Mouse (Mus musculus): ENCODE results near the gene Gm2000. TPM values are rescaled to one million over a fixed set of nuclear protein-coding genes. Genes with fewer than 3 reads are reported as not detected.
"Not testable (repeated sequence)": the region's sequence is repeated elsewhere in the genome, so short reads cannot be mapped to it uniquely, and the experiment has no call there.

Gene Gm2000
- 1,036 and 1,057 TPM in 2 replicates for polyA plus RNA-seq (2015; fragmentation: Nextera tagmentation; extraction: Ambion mirVana)

DNA sequence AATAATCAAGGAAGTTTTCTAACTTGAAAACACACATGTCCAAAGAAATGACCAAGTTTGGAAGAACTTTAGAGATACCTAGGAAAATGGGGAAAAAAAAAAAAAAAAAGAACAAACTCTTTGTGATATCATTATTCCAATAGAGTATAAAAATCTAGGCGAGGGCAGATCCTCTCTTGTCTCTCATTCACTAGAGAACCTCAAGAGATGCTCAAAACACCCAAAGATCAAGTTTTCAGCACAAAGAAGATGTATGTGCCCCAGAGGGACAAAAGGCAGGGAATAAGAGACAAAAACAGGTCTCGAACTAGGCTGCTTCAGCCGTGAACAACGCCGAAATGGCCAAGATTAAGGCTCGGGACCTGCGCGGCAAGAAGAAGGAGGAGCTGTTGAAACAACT lies at the start of gene Gm2000:
Gm2000 (plus strand) TSS at position 301 of the 400 bp plus-strand sequence.
- no peak for DNase-seq (ENCODE audit: low spot score)

DNA sequence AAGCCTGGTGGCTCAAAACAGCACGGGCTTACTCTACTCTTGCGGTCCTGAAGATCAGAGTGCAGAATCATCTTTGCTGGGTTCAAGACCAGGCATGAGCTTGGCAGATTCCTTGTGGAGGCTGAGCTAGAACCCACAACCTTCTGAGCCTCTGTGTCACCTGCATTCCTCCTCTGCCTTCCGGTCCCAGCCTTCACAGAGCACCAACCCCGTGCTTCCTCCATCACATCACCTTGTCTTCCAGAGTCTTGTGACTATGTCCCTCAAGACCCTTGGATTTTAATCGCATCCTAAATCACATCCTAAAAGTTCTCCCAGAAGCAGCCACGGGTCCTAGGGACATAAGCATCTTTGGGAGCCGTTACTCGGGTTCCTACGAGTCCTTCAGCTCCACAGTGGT lies 42.7 kb upstream of the Gm2000 start:
- no peak for DNase-seq (ENCODE audit: low spot score)

DNA sequence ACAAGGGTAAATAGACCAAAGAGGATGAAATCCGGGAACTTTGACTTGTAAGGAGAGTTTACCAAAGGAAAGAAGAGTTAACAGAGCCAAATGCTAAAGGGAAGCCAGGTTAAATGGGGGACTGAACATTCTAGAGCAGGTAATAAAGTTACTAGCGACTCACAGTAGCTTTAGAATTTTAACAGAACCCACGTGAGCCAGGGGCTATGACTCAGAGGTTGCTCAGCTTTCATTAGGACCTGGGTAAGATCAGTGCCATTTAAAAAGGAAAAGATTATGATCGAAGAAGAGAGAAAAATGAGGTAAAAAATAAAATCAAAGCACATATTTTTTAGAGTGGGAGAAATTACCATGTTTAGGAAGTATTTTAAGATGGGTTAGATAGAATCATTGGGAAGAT lies 25.0 kb upstream of the Gm2000 start:
- no peak for DNase-seq (ENCODE audit: low spot score)

DNA sequence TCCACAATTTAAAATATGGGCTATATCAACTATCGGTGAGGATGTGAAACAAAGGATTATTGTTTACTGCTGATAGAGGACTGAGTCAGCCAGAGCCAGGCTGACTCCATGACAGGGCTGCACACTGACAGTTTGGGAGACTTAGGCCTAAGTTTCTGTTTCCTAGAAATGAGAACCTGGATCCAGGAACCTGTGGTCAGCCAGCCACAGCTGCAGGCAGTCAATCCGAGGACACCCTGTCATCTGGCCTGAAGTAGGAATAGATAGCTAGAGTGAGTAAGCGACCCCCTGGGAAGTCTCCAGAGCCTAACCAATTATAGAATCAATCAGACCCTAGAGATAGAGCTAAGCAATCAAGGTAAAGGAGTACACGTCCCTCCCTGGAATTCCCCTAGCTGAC lies 21.4 kb upstream of the Gm2000 start:
- no peak for DNase-seq (ENCODE audit: low spot score)

DNA sequence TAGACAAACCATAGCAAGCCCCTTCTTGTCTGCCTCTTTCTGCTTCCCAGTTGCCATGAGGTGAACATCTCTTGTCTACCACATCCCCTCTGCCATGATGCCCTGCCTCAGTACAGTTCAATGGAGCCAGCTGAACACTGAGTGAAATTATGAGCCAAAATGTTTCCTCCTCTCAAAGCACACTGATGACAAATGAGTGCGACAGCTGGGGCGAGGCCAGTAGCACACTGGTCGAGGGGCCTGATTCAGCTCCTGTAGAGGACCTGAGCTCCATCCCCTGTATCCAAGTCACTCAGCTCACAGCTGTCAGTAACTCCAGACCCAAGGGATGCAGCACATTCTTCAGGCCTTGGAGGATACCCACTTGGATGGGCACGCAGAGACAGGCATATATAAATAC lies 20.2 kb upstream of the Gm2000 start:
- DNase-seq (ENCODE audit: low spot score) = no peak

DNA sequence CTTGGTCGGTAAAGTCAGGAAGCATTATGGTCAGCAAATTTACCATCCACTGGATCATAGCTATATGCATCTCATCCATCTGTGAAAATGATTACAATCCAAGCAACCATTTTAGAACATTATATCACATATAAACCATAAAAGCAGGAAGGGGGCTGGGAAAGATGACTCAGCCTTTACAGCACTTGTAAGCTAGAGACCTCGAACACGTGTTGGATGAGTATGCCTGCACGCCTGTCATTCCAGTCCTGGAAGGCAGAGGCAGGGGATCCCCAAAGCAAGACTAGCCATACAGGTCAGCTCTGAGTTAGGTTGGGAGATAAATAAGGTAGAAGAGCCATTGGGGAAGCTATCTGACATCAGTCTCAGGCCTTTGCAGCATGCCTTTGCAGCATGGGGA lies 16.8 kb upstream of the Gm2000 start:
- no peak for DNase-seq (ENCODE audit: low spot score)

DNA sequence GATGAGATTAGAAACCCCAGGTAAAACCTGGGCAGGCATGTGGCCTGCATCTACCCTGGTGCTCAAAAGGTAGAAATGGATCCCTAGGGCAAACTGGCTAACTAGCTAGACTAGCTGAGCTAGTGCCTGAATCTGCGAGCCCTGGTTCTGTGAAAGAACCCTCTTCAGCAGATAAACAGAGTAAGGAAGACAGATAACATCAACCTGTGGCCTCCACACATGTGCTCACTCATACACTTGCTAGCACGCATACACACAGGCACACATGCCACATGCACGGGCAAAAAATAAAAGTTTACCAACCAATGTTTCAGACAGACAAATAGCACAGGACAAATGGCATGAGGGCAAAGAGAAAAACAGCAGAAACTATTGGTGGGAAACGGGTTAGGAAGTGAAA lies 15.4 kb upstream of the Gm2000 start:
- DNase-seq (ENCODE audit: low spot score) = peak; percentile 53

DNA sequence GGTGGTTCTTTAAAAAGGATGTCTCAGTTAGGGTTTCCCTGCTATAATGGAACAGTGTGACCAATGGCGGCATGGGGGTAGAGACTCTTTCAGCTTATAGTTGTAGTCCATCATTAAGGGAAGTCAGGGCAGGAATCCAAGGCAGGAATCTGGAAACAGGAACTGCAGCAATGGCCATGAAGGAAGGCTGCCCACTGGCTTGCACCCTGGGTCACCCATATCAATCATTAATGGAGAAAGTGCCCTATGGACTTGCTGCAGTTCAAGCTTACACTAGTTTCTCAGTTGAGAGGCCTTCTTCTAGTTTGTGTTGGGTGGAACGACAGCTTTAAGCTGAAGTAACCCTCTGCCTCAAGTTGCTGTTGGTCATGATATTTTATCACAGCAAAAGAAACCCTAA lies 13.4 kb upstream of the Gm2000 start:
- no peak for DNase-seq (ENCODE audit: low spot score)

DNA sequence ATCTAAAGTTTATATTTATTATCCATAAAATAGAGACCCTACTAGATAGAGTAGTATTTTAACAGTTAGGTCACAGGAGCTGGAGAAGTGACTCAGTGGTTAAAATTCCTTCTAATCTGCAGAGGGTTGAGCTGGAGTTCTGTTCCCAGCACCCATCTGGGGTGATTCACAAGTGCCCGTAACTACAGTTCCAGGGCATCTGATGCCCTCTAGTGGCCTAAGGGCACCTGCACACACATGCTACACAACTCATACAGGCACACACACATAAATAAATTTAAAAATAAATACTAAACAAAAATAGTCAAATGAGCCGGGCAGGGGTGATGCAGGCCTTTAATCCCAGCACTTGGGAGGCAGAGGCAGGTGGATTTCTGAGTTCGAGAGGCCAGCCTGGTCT lies 15.4 kb downstream of the Gm2000 start:
- DNase-seq (ENCODE audit: low spot score) = no peak

DNA sequence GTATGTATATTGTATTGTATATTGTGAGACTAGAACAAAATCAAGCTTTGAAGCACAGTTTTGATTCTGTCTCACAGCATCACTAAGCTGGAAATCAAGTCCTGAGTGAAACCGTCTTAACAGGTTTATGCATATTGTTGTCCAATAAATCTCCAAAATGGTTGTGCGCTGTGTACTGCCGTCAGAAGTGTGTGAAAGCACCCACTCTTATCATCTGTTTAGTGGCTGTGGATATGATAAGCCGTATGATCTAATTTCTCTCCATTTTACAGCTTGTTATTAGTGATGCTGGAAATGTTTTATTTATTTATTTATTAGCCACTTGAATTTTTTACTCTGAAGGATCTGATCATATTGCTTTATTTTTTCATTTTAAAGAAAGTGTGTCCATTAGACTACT lies 20.4 kb downstream of the Gm2000 start:
- no peak for DNase-seq (ENCODE audit: low spot score)

DNA sequence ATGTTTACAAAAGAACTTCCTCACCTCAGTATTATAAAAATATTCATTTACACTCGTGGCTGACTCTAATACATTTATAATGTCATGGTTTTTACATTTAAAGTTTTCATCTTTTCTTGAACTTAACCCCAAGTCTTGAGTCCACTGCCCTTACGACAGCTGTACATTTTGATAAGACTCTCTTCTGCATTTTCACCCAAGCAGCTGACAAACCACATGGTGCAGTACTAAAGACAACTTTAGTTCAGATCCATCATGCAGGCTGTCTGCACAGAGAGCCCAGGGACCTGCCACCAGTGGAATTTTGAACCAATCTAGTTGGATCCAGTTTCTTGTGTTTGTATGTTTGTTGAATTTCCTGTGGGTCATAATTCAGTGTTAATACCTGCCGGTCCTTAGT lies 21.0 kb downstream of the Gm2000 start:
- DNase-seq (ENCODE audit: low spot score) = no peak

DNA sequence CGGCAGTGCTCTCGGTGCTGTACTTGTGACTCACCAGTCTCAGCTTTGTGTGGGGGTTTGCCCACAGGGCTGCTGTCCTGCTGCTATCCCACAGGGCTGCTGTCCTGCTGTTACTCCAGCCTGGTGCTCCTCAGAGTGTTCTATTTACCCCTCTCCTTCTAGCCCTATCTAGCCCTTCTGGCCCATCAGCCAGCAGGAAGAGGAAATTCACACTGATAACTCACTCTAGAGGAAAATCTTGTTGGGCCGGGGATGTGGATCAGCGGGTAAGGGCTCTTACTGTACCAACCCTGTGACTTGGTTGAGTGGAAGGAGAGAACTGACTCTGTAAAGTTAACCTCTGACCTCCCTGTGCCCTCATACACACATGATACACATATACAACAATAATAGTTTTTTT lies 27.3 kb downstream of the Gm2000 start:
- DNase-seq (ENCODE audit: low spot score) = no peak

DNA sequence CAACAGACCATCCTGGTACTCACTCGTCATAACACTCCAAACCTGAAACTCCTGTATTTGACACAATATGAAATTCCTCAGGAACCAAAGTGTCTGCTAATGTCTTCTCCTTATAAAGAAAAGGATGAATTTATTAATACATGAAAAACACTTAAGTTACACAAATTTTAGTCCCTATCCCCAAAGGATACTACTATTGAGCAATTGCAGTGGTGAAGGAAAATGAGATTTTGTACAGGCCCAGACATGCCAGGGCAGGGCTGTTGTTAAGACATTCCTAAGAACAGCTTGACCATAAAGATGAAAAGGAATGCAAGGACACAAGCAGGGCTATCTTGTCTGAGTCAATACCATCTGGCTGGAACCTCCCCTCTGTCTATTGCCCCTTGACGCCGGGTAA lies 34.3 kb downstream of the Gm2000 start:
- DNase-seq (ENCODE audit: low spot score) = not testable (repeated sequence)

DNA sequence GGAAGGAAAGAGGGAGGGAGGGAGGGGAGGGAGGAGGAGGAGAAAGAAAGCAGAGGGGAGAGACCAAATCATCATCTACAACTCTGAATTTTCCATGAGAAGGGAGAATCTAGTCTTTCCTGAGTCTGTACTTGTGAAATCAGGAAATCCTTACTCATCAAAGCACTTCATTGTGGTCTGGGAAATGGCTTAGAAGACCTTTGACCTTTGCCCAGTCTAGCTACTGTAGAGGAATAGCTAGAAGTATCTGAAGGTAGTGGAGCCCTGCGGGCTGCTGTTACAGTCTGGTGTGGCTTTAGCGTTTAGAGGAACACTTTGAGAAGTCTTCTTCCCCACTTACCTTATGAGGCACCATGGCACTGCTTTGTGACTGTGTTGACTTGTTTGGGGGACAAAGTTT lies 36.7 kb downstream of the Gm2000 start:
- DNase-seq (ENCODE audit: low spot score) = no peak

DNA sequence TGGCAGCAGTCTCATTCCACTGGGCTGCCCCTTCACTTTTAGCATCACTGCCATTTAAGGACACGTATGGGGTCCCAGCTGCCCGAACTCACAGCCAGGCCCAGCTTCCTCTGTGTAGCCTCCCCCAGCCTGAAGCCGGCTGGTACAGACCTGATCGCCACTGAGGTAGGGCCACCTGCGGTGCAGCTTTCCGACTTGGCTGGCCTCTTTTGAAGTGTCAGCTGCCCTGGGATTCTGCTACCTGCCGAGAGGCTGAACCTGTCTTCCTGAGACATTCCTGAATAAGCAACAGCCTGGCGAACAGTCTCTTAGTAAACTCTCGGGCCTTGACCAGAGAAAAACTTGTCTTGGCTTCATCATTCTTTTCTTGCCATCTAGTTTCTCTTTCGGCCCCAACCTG lies 37.4 kb downstream of the Gm2000 start:
- no peak for DNase-seq (ENCODE audit: low spot score)

DNA sequence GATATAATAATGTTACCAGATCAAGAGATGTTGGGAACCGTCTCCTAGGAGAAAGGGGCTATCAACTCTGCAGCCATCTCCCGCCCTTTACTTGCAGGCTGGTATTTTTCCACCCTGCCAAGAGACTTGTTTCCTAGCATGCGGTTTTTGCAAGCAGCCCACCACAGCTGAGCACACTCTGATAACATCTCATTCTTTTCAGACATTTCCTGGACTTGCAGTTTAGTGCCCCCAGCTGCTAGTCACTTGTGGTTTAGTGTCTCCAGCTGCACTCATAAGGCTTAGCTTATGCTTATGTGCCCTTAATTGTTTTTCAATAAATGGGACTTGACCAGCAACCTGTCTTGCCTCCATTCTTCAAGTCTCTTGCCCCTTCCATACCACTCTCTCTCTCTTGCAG lies 42.2 kb downstream of the Gm2000 start:
- peak; percentile 90 for DNase-seq (ENCODE audit: low spot score)

DNA sequence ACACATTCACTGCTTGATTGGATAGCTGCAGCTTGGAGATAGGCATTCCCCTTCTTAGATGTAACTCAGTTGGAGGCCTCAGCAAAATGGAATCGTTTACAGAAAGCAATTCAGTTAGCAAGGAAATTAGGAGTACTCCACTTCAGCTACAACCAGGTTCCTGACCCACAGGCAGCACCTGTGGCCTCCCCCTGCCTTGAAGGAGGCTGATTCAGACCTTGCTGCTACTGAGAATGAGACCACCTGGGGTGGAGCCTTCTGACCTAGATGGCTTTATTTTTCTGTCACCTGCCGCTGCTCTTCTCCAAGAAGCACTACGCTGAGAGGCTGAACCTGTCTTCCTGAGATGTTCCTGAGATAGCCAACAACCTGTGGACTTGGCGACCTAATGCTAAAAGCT lies 42.7 kb downstream of the Gm2000 start:
- DNase-seq (ENCODE audit: low spot score) = peak; percentile 75

Other genes starting within 250 kb of the Gm2000 start
- gene Fam163a, start 161.0 kb upstream of the Gm2000 start, polyA plus RNA-seq (2015; fragmentation: Nextera tagmentation; extraction: Ambion mirVana) = 0.31 and 0.33 TPM in 2 replicates
- gene Tdrd5, start 62.4 kb upstream of the Gm2000 start, polyA plus RNA-seq (2015; fragmentation: Nextera tagmentation; extraction: Ambion mirVana) = 20.7 and 24.0 TPM in 2 replicates
- 3.4 and 4.6 TPM in 2 replicates for gene Nphs2, start 55.3 kb upstream of the Gm2000 start, polyA plus RNA-seq (2015; fragmentation: Nextera tagmentation; extraction: Ambion mirVana)
- 5.2 and 7.8 TPM in 2 replicates for gene Axdnd1, start 55.1 kb downstream of the Gm2000 start, polyA plus RNA-seq (2015; fragmentation: Nextera tagmentation; extraction: Ambion mirVana)
- gene Soat1, start 108.3 kb downstream of the Gm2000 start, polyA plus RNA-seq (2015; fragmentation: Nextera tagmentation; extraction: Ambion mirVana) = 43.4 and 45.6 TPM in 2 replicates
- gene Gm10031, start 158.0 kb downstream of the Gm2000 start, polyA plus RNA-seq (2015; fragmentation: Nextera tagmentation; extraction: Ambion mirVana) = 0.65 and 0.72 TPM in 2 replicates
- gene Abl2, start 192.7 kb downstream of the Gm2000 start, polyA plus RNA-seq (2015; fragmentation: Nextera tagmentation; extraction: Ambion mirVana) = 2.4 and 3.7 TPM in 2 replicates

Data from thymus, postnatal 0 days (tissue).